Mouse (Mus musculus) hindbrain, embryonic 11.5 days (tissue): ENCODE data around the gene Pum3. TPM values are rescaled to one million over a fixed set of nuclear protein-coding genes. Genes with fewer than 3 reads are reported as not detected.

Experiments
- ATAC-seq: fragments of 200-750 bp; cut with Nextera tagmentation; 2 replicates; pipeline ENCODE4 v1.8.0; 2017; ENCODE audit warnings: mild to moderate bottlenecking, moderate TSS enrichment, moderate library complexity; ENCODE audit not compliant: low FRiP score
- DNase-seq: peaks from one replicate; pipeline ENCODE4 v3.0.0-alpha.2; 2015; ENCODE audit warnings: low spot score
- H3K27ac ChIP-seq: fragments of 300-500 bp; sonication (generic); 2 replicates; pipeline ENCODE4 v1.5.1; 2014; ENCODE audit warnings: mild to moderate bottlenecking, low read depth, low read length
- H3K27me3 ChIP-seq: fragments of 300-500 bp; sonication (generic); 2 replicates; pipeline ENCODE4 v1.6.1; 2014; ENCODE audit warnings: mild to moderate bottlenecking, low read length, moderate library complexity, mixed read lengths; ENCODE audit not compliant: control insufficient read depth, insufficient read depth
- H3K36me3 ChIP-seq: fragments of 300-500 bp; sonication (generic); 2 replicates; pipeline ENCODE4 v1.6.1; 2014; ENCODE audit warnings: mild to moderate bottlenecking, low read length, moderate library complexity, mixed read lengths; ENCODE audit not compliant: control insufficient read depth, insufficient read depth
- H3K4me1 ChIP-seq: fragments of 300-500 bp; sonication (generic); replicated peaks from 2 replicates; pipeline ENCODE4 v1.6.1; 2014; ENCODE audit warnings: low read length, mixed read lengths; ENCODE audit not compliant: control insufficient read depth, insufficient read depth
- H3K4me2 ChIP-seq: fragments of 300-500 bp; sonication (generic); replicated peaks from 2 replicates; pipeline ENCODE4 v1.6.1; 2014; ENCODE audit warnings: mild to moderate bottlenecking, low read depth, low read length
- H3K4me3 ChIP-seq: fragments of 300-500 bp; sonication (generic); 2 replicates; pipeline ENCODE4 v1.5.1; 2014; ENCODE audit warnings: low read depth, low read length
- H3K9ac ChIP-seq: fragments of 300-500 bp; sonication (generic); 2 replicates; pipeline ENCODE4 v1.6.1; 2014; ENCODE audit warnings: low read depth, low read length
- H3K9me3 ChIP-seq: fragments of 300-500 bp; sonication (generic); 2 replicates; pipeline ENCODE4 v1.6.1; 2016; ENCODE audit warnings: low read length; ENCODE audit not compliant: control insufficient read depth
- WGBS: fragments of 180-500 bp; shearing (Covaris S2); extraction: QIAGEN DNeasy Blood & Tissue Kit; methylation state at CpG from one replicate; pipeline ENCODE4 v1.1.7; 2014; 5-methylcytosine and 5-hydroxymethylcytosine counted together
- polyA plus RNA-seq: library from polyadenylated mRNA; unstranded; fragments of >200 nt; fragmentation: Nextera tagmentation; extraction: Ambion mirVana; gene quantifications from 2 replicates; pipeline ENCODE4 v1.2.1, GENCODE M21; 2014

Gene Pum3
- polyA plus RNA-seq, 1 experiment from 2014 or later: 78.3 TPM

DNA sequence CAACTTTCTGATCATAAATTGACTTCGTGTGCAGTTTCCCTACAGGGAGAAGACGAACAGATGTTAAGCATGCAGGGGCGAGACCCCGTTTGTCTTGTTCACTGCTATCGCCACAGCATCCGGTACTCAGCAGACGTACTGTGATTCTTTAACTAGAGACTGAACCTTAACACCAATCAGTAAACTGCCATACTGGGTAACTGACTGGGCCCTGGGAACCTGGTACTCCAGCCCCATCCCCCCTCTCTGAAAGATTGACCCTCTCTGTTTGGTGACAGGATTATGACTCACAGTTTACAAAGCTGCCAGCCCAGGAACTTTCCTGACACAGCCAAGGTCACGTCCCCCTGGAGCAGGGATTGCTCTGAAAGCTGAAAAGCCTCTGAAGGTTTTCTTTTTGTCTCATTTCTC, 65.1 kb downstream of the Pum3 start:
- H3K27ac ChIP-seq: no peak overlapping the region
- peak; percentile 50 for DNase-seq
- H3K9ac ChIP-seq: no peak overlapping the region

DNA sequence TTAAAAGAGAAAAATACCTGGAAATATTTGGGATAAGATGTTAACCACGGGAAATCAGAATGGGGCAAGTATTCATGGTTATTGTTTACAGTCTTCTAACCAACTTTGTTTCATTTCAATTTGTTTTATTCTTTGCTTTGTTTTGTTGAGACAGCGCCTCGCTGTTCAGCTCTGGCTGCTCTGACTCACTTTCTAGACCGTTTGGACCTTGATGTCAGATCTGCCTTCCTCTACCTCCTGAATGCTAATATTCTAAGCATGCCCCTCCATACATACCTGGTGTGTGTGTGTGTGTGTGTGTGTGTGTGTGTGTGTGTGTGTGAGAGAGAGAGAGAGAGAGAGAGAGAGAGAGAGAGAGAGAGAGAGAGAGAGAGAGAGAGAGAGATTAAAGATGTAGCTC, 65.7 kb downstream of the Pum3 start:
- ATAC-seq: no peak
- no peak for DNase-seq
- Histone ChIP-seq H3K4me3 (no peak overlapping the region), H3K36me3 (no peaks in the 10 kb centered on the region), H3K4me1 (no peaks in the 10 kb centered on the region), H3K4me2 (no peak overlapping the region), H3K9ac (no peak overlapping the region), H3K27ac (no peak overlapping the region), H3K9me3 (no peaks in the 10 kb centered on the region), H3K27me3 (no peaks in the 10 kb centered on the region)
- WGBS: 76% methylated on average over 4 of the region's 4 CpGs

More for the DNA sequence above, 65.1 kb downstream of the Pum3 start:
- 0 out of 2 replicates have a peak, but pooled peaks have one; percentile 53 for ATAC-seq
- no peaks in the 10 kb centered on the region for H3K9me3 ChIP-seq
- H3K27me3 ChIP-seq: no peaks in the 10 kb centered on the region
- H3K4me2 ChIP-seq: no peak overlapping the region
- no peaks in the 10 kb centered on the region for H3K36me3 ChIP-seq
- no peaks in the 10 kb centered on the region for H3K4me1 ChIP-seq
- no peak overlapping the region for H3K4me3 ChIP-seq
- WGBS: 34% methylated on average over 8 of the region's 8 CpGs

DNA sequence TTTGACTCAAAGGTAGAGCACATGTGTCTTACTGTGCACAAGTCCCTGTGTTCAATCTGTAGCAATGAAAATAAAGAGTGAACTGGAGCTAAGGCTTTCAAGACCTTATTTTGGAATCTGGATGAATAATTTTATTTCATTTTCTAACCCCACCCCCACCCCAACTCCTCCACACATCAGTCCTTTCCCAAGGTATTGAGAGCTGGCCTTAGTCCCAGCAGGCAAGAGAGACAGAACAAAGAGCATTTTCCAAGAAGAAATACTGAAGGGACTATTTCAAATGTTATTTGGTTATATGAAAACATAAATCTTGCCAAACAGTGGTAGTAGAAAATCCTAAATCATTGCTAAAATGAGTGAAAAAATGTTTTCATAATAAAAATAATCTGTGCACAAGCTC, 69.2 kb downstream of the Pum3 start:
- H3K4me1 ChIP-seq: no peaks in the 10 kb centered on the region
- H3K27ac ChIP-seq: no peak overlapping the region
- no peak overlapping the region for H3K4me3 ChIP-seq
- ATAC-seq (no peak), DNase-seq (no peak)
- H3K4me2 ChIP-seq: no peak overlapping the region
- no peaks in the 10 kb centered on the region for H3K27me3 ChIP-seq
- no peaks in the 10 kb centered on the region for H3K36me3 ChIP-seq
- no peak overlapping the region for H3K9ac ChIP-seq
- no peaks in the 10 kb centered on the region for H3K9me3 ChIP-seq

DNA sequence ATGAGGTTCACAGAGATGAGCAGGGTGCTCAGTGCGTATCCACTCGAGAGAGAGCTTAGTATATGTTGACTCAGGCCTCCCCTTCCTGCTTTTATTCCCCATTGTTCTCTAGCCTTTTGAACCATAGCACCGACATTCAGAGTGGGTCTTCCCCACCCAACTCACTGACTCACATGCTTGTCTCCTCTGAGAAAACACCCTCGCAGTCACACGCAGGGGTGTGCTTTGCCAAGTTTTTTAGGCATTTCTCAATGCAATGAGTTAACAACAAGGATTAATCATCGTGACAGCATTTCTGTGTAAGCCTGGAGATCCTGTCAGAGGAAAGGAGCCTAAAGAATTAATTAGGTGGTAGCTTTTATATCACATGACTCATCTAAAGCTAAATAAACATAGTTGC, 77.9 kb downstream of the Pum3 start:
- H3K27ac ChIP-seq: no peak overlapping the region
- no peaks in the 10 kb centered on the region for H3K36me3 ChIP-seq
- 67% methylated on average over 6 of the region's 6 CpGs for WGBS
- H3K4me1 ChIP-seq: no peaks in the 10 kb centered on the region
- H3K4me3 ChIP-seq: no peak overlapping the region
- H3K4me2 ChIP-seq: no peak overlapping the region
- no peak for DNase-seq
- no peaks in the 10 kb centered on the region for H3K27me3 ChIP-seq
- ATAC-seq: no peak
- no peaks in the 10 kb centered on the region for H3K9me3 ChIP-seq
- H3K9ac ChIP-seq: no peak overlapping the region

DNA sequence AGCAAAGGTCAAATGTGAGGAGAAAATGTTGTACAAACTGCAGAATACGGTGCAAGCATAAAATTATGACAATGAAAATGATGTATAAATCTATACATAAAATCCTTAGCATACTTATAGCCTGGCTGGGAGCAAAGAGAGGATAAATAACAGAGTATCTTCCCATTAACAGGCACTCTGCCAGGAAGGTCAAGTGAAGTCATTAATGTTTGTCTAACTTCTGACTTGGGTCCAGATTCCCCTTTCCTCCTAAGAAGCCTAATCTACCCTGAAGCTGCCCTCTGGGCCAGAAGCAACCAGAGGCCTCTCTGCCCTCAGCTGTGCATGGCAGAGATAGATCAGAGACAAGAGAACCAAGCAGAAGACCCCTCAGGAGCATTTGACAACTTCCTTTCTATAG, 83.1 kb downstream of the Pum3 start:
- H3K36me3 ChIP-seq: no peaks in the 10 kb centered on the region
- WGBS: 87% methylated on average over 1 of the region's 1 CpGs
- ATAC-seq: no peak

More for the DNA sequence above, 83.1 kb downstream of the Pum3 start:
- H3K9me3 ChIP-seq: no peaks in the 10 kb centered on the region
- no peaks in the 10 kb centered on the region for H3K4me1 ChIP-seq
- no peaks in the 10 kb centered on the region for H3K27me3 ChIP-seq
- H3K9ac ChIP-seq: no peak overlapping the region
- DNase-seq: no peak
- no peak overlapping the region for H3K4me2 ChIP-seq
- H3K27ac ChIP-seq: no peak overlapping the region
- H3K4me3 ChIP-seq: no peak overlapping the region

Other genes with a start within 250 kb of the Pum3 start
- gene Vldlr, start 213.3 kb downstream of the Pum3 start, polyA plus RNA-seq: 9.9 and 10.4 TPM in 2 replicates
- 0.05 and 0.08 TPM in 2 replicates for gene Kcnv2, start 107.2 kb downstream of the Pum3 start, polyA plus RNA-seq